Mouse (Mus musculus) neutrophil, adult 59 days (primary cell): ENCODE results near the gene Stard7. TPM values are rescaled to one million over a fixed set of nuclear protein-coding genes. Genes with fewer than 3 reads are reported as not detected.

Source experiments
- total RNA-seq, 2 experiments: library from RNA; stranded (reverse); gene quantifications; 1 replicate in 1 of 2; 2 replicates in 1 of 2; pipeline ENCODE4 v1.2.4; 2023

The Stard7 gene
- 10 to 100 TPM; 65.0 to 72.4 TPM for total RNA-seq

DNA sequence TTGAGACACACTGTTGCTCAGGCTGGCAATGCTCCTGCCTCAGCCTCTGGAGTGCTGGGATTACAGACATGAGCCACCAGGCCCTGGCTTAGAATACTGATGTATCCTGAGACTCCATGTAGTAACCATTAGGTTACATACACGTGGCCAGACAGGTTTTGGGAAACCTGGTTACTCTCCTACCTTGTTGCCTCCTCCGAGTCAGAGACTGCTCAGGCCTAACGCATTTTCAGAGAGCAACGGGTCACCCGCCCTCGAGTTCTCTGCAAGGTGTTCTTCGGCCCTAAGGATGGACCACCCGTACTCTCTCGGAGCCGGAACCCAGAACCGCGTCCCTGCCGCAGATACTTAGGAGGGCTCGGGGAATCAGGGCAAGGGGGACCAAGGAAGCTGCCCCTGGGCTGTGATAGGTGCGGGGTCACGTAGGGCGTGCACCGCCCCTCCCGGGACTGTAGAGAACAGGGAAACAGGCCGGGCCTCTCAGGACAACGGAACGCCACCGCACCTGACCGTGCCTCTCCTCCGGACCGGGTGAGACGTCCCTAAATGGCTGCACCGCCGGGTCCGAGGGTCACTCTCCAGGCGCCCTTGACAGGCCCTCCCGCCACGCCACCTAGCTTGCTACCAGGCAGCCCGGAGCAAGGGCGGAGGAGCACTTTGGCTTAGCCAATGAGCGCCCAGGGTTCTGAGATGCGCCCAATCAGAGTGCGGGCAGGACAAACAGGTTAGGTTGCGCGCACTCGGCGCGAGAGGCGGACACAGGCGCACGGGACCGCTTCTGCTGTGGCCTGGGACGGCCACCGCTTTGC is at the start of gene Stard7:
Stard7 (plus strand) TSS at position 728 of the 809 bp plus-strand sequence.

GRCm38 (mm10) chr2:127247592-127248333 is 22.3 kb upstream of the Stard7 start, which contains the start of the genes Ciao1 and Tmem127:
Ciao1 (minus strand) TSS chr2:127247816.
Tmem127 (plus strand) TSS chr2:127247908.

GRCm38 (mm10) chr2:127335767-127336496 is 65.9 kb downstream of the Stard7 start, which contains the start of gene Dusp2:
Dusp2 (plus strand) TSS chr2:127336159.

GRCm38 (mm10) chr2:127338416-127338815 is 68.4 kb downstream of the Stard7 start, which contains the start of gene Astl:
Astl (plus strand) TSS chr2:127338639.

Other genes starting within 250 kb of the Stard7 start
- gene Blvra, start 199.6 kb upstream of the Stard7 start, total RNA-seq = 10 to 100 TPM; 14.6 to 18.8 TPM
- gene Ncaph, start 136.3 kb upstream of the Stard7 start, total RNA-seq = 10 to 100 TPM; 41.4 to 56.2 TPM
- 10 to 100 TPM; 19.4 to 26.4 TPM for gene Itpripl1, start 126.8 kb upstream of the Stard7 start, total RNA-seq
- under 1 TPM; 0.42 to 0.57 TPM for gene 1810024B03Rik, start 61.9 kb upstream of the Stard7 start, total RNA-seq
- 100 to 1,000 TPM in 1 of 2 experiments, 10 to 100 TPM in 1; 81.3 to 102 TPM for gene Snrnp200, start 61.8 kb upstream of the Stard7 start, total RNA-seq
- gene Ciao1, start 22.4 kb upstream of the Stard7 start, total RNA-seq = 10 to 100 TPM; 30.8 to 34.3 TPM
- 10 to 100 TPM; 69.0 to 73.6 TPM for gene Tmem127, start 22.3 kb upstream of the Stard7 start, total RNA-seq
- gene Dusp2, start 65.9 kb downstream of the Stard7 start, total RNA-seq = 10 to 100 TPM; 44.8 to 47.5 TPM
- gene Astl, start 68.4 kb downstream of the Stard7 start, total RNA-seq = under 1 TPM; 0.13 to 0.15 TPM
- gene Adra2b, start 93.0 kb downstream of the Stard7 start, total RNA-seq = not detected
- not detected for gene Gpat2, start 155.0 kb downstream of the Stard7 start, total RNA-seq
- 1 to 10 TPM; 7.6 to 8.4 TPM for gene Fahd2a, start 174.3 kb downstream of the Stard7 start, total RNA-seq